Mouse (Mus musculus): ENCODE data around the gene Malsu1.
A peak's percentile ranks its signal among the peaks of the same experiment; 100 is the strongest.

Gene Malsu1

DNA sequence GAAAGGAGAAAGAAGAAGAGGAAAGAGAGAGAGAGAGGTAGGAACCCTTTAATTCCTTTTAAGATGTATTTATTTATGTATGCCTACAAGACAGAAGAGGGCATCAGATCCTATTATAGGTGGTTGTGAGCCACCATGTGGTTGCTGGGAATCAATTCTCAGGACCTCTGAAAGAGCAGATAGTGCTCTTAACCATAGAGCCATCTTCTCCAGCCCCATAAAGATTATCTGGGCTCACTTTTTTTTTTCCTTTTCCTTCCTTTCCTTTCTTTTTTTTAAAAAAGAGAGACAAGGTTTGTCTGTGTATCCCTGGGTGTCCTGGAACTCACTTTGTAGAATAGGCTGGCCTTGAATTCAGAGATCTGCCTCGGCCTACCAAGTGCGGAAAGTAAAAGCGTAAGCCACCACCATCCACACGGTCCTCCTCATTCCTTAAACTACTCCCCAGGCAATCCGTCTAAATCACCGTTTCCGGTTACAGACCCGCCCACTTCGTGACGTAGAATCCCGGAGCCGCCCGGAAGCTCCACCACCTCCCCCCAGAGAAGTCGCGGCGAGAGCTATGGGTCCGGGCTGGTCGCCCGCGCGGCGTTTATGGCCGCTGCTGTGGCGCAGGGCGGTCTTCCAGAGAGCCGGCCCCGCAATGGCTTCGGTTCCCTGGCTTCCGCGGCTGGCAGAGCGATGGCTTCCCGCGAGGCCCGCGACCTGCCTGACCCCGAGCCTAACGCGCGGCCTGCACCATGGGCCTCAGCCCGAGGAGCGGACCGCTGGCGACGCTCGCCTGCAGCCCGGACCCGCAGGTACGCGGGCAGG is at the start of gene Malsu1:
Gene Malsu1 (plus strand): TSS at position 492 of the 813 bp plus-strand sequence.
- peak; percentile 87 to 89 for DNase-seq (ENCODE audit: low spot score in 2 of 2)

DNA sequence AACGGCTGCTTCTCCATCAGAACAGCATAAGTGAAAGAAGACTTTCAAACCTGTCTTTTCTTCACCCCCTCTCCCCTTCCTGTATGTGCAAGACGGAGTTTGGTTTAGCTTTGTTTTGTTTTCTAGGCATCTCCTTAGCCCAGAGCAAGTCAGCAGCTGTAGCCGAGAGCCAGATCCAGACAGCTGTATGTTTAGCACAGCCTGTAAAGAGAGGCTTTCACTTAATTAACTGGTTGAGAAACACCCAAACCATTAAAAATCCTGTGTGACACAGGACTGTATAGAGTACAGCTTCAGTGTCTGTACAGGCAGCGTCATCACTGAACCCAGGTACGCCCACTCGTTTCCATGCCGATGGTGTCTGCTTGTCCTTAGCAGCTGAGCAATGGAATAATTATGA is 48.3 kb upstream of the Malsu1 start:
- no peak for DNase-seq (ENCODE audit: low spot score in 2 of 2)

DNA sequence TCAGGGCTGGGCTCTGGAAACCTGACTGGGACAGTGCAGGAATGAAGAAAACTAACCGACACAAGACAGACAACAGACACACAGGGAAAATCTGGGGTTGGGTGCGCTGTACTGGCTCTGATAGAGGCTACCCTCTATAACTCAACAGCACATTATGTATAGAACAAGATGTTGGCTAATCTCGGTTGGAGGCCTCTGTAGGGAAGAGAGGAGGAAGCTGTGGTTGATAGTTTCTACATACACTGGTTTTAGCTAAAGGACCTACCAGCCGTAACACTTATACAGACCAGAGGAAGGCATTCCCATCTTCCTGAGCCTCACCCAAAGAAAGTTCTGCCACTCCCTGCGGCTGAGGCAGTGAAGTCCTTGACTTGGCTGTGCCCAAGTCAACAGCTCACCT is 47.1 kb upstream of the Malsu1 start:
- DNase-seq (ENCODE audit: low spot score in 2 of 2), result no peak

DNA sequence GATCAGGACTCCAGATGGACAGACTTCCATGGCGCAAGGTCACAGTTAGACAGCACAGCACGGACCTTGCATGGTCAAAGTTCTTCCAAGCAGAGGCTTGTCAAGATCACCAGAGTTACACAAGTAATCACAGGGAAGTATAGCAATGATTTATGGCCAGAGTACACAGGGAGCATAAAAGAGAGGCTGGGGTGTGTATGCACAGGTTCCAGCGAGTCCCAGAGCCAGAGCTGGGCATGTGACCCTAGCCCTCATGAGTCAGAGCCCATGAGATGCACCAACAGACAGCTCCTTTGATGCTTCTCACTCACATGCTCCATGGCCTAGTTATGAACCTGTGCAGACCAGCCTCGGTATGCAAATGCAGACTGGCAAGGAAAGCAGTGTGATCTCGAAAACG is 45.6 kb upstream of the Malsu1 start:
- no peak for DNase-seq (ENCODE audit: low spot score in 2 of 2)

DNA sequence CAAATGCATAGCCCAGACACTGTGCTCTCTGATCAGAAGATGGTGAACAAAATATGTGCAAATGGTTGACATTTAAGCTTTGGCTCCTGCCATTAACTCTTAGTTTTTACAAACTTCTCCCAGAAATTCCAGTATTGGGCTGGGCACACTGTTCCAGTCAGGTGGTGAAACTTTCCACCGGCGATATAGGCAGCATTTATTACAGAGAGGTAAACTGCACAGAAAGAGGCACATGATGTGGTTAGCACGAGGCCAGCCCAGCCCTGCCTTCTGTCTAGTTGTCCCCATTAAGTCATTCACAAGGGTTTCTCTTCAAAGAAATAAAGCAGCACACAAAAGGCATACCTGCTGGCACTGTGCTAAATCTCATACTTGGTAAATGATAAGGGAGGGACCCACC is 44.9 kb upstream of the Malsu1 start:
- DNase-seq (ENCODE audit: low spot score in 2 of 2), result no peak

DNA sequence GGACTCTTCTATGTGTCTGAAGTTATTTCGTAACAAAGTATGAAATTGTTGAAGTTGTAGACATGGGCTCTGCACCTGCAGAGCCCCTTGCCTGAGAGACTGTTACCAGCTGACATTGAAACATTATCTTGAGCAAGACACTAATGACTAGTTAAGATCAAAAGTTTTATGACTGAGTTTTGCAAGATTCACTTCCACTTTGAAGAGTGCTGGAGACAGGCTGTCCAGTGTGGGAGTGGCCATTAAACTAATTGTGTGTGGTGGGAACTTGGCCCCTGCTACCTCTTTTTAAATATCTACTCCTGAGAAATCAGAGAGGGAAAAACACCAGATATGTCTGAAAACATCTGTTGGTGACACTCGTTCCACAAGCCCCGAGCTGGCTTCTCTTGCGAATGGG is 42.4 kb upstream of the Malsu1 start:
- no peak for DNase-seq (ENCODE audit: low spot score in 2 of 2)

DNA sequence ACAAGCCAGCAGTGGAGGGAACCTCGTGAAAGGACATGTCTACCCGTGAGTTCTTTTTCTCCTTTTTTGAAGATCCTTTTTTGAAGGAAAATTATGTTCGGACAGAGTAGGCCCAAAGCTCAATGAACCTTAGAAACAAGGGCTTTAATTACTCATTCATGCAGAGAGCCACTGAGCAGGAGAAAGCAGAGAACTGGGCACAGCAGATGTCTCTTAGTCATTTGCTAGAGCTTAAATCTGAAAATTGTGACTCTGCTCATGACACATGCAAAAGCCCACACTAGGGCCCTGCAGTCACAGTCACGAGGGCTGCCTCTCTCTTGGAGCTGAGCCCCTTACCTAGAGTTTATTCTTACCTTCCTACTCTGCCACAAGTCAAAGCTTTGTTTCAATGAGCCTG is 40.8 kb upstream of the Malsu1 start:
- DNase-seq (ENCODE audit: low spot score in 2 of 2), result no peak

DNA sequence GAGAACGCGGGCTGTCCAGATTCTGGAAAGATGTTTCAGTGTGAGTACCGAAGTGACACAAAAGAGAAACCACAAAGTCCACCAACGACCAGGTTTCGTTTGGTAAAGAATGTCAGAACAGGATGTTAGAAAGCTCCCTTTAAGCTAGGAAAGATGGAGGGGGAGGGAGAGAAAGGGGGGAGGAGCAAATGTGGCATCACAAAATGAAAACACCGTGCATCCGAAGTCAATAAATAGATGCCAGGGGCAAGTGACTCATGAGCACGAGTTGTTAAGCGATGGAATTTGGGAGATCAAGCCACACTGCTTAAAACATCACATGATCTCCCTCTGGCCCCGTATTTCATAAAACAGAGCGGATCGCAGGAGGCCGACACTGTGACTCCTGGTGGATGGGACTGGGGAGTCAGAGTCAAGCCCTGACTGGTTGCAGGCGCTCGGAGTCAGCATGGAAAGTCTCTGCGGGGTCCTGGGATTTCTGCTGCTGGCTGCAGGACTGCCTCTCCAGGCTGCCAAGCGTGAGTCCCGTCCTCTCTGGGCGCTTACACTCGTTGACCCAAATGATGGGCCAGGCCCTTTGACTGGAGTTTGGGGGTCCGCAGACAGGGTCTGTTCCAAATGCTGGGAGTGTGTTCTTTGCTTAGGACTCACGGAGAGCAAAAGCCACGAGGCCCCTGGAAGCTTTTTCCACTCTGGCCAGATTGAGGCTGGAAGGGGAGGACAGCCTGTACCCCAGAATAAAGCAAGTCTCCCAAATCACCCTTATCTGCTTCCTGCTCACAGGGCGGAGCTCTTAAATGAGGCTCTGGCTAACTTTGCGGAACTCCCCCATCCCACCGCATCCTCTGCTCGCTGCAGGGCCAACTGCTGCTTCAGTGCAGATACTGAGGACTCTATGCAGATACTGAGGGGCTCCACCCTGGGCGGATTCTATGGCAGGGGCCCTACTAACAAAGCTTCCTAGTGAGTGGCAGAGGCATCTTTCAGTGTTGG is 37.0 kb upstream of the Malsu1 start, which contains the start of gene Gpnmb:
Gene Gpnmb (plus strand): TSS at position 272 of the 993 bp plus-strand sequence.
- no peak for DNase-seq (ENCODE audit: low spot score in 2 of 2)

DNA sequence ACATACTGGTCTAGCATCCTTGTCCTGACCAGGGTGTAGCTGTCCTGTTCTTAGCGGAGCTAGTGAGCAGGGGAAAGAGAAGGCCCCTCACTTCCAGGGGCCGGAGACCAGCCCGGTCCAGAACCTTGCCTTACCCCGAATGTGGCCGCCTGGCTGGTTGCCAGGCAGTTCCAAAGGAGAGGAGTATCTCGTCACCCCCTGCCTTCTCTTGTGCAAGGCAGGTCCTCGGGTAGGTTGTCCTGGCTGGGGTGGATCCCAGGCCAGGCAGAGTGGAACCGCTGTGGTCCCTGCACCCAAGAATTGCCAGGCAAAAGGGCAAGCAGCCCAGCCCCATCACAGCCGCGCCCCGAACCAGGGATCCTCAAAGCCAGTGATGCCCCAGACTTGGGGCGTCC is 36.3 kb upstream of the Malsu1 start:
- DNase-seq (ENCODE audit: low spot score in 2 of 2), result no peak

DNA sequence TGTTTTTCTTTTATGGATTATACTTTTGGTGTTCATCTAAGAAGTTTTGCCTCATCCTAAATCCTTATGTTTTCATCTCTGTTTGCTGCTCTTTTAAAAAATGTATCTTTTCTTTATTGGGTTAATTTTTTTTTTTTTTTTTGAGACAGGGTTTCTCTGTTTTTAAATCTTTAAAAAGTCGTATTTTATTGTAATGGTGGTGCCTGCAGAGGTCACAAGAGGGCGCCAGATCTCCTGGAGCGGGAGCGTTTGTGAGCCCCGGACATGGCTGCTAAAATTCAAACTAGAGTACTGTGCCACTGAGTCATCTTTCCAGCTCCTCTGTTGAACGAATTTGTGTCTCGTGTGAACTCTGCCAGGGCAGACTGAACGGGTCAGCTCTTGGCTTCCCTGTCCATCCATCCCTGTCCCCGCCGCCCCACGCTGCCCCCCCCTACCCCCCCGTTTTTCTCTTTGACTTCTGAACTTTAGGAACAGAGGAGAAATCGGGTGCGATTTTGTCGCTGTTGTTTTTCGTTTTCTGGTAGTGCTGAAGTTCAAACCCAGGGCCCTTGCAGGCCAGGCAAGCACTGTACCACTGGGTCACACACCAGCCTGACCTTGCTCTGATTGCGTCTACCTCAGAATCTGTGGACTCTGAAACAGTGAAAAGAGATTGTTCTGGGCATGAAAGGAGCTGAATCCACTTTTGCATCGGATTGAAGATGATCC is 34.0 kb upstream of the Malsu1 start:
- peak; percentile 33 to 58 for DNase-seq (ENCODE audit: low spot score in 2 of 2)

DNA sequence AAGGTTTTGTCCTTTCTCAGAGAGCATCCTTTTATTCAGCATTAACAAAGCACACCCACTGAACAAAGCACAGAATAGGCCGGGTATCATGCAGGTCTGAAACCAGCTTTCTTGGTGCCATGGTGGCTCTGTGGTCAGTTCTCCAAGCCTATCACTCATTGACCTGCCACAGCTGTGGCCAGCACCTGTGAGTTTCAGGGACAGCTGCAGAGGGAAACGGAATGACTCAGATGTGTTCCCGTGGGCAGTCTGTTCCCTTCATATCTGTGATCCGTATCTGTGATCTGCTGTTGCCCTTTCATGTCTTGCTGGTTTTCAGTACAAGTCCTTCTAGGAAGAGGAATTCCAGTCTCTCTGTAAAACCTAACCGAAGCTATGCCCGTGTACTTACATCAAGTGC is 27.1 kb upstream of the Malsu1 start:
- DNase-seq (ENCODE audit: low spot score in 2 of 2), result no peak

DNA sequence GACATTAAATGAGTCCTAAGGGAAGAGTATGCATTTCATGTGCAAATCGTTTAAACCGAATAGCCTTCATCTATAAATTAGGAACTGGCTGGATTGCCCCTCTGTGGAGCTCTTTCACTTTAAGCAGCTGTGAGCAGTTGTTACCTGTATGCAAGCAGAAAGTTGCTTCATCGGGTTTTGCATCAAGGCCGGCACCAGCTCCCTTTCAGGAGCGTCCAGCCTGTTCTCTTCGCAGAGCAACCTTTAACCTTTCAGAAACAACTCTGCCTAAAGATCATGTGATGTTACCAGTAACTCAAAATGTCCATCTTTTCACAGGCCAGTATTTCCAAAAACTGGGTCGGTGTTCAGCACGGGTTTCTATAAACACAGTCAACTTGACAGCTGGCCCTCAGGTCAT is 26.6 kb upstream of the Malsu1 start:
- no peak for DNase-seq (ENCODE audit: low spot score in 2 of 2)

DNA sequence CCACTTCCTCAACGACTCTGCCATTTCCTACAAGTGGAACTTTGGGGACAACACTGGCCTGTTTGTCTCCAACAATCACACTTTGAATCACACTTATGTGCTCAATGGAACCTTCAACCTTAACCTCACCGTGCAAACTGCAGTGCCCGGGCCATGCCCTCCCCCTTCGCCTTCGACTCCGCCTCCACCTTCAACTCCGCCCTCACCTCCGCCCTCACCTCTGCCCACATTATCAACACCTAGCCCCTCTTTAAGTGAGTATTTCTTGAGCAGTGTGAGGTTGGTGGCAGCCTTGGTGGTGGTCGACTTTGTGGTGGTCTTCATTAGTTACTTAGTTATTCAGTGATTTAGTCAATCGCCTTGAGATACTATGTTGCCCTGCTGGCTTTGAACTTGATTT is 25.7 kb upstream of the Malsu1 start:
- DNase-seq (ENCODE audit: low spot score in 2 of 2), result no peak

DNA sequence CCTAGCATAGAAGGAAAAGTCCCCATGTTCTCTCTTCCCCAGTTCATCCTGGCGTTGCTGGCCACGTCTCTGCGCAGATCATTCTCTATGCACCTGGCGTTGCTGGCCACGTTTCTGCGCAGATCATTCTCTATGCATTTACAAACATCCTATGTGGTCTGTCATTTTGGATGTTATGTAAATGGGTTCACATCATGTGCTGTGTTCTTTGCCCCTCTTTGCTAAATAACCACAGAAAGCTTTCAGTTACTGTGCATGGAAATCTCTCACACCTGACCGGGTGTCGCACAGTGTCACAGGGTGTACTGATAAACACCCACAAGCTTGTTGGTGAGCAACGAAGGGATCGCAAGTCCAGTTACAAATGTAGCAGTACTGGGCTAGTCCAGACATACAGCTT is 25.2 kb upstream of the Malsu1 start:
- no peak for DNase-seq (ENCODE audit: low spot score in 2 of 2)

DNA sequence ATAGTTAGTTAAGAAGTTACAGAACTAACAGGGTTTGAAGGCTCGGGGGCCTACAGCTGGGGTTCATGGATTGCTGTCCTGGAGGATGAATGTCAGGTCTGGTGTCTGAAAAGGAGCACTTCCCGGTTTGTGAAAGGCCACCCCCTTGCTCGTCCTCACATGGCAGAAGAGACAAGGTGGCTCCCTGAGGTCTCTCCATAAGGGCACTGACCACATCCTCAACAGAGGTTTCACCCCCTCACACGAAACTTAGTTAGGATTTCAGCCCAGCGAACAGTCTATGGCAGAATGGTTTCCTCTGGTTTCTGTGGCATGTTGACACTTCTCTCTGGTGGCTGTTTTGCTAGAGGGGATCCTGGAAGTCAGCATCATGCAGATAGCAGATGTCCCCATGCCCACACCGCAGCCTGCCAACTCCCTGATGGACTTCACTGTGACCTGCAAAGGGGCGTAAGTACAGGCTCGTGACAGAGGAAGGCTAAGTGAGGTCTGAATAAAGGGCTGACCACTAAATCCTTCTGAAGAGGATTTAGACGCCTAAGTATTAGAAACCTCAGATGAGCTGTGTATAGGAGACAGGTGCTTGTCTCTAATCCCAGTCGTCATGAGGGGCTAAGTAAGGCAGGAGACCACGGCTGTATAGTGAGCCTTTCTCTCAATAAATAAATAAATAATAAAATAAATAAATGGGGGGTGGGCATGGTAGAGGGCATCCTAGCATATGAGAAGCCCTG is 22.8 kb upstream of the Malsu1 start:
- DNase-seq (ENCODE audit: low spot score in 2 of 2), result no peak

DNA sequence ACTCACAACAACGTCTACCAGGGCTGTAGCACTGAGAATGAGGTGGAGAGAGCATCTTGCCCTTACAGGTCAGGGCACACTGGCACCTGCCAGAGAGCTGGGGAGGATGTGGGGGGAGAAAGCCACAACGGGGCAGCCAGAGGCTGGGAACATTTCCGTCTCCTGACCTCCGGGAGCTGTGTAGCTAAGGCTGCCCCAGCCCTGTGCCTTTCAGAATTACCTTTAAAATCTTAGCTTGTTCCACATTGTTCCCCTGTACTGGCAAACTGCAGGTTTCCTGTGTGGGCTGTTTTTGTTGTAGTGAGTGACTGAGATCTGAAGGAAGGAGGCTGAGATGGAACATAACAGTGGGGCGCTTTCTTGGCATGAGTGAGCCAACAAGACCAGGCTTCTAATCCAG is 21.4 kb upstream of the Malsu1 start:
- DNase-seq (ENCODE audit: low spot score in 2 of 2), result no peak

DNA sequence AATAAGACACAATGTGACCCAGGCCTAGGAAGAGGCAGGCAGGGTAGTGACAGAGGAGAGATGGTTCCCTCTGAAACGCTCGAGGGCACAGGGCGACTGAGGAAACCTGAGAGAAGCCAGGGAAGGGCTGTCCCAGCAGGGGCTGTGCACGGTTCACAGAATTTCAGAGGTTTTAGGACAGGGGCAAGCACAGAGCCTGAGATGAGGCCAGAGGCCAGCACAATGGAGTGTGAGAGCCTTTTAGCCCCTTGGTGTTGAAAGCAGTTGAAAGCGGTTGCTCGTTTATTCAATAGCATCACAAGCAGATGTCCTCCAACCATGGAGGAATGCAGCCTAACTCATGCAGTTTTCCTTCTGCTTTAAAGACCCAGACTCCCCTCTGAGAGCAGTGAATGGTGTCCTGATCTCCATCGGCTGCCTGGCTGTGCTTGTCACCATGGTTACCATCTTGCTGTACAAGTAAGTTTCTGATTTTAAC is 18.3 kb upstream of the Malsu1 start:
- no peak for DNase-seq (ENCODE audit: low spot score in 2 of 2)

DNA sequence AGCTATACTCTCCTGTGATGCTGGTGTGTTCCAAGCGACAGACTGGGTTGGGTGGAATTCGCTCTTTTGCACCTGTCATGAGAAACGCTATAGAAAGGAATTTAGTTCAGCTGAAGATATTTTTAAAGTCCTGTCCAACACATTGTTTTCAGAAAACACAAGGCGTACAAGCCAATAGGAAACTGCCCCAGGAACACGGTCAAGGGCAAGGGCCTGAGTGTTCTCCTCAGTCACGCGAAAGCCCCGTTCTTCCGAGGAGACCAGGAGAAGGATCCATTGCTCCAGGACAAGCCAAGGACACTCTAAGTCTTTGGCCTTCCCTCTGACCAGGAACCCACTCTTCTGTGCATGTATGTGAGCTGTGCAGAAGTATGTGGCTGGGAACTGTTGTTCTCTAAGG is 17.6 kb upstream of the Malsu1 start:
- DNase-seq (ENCODE audit: low spot score in 2 of 2), result no peak

DNA sequence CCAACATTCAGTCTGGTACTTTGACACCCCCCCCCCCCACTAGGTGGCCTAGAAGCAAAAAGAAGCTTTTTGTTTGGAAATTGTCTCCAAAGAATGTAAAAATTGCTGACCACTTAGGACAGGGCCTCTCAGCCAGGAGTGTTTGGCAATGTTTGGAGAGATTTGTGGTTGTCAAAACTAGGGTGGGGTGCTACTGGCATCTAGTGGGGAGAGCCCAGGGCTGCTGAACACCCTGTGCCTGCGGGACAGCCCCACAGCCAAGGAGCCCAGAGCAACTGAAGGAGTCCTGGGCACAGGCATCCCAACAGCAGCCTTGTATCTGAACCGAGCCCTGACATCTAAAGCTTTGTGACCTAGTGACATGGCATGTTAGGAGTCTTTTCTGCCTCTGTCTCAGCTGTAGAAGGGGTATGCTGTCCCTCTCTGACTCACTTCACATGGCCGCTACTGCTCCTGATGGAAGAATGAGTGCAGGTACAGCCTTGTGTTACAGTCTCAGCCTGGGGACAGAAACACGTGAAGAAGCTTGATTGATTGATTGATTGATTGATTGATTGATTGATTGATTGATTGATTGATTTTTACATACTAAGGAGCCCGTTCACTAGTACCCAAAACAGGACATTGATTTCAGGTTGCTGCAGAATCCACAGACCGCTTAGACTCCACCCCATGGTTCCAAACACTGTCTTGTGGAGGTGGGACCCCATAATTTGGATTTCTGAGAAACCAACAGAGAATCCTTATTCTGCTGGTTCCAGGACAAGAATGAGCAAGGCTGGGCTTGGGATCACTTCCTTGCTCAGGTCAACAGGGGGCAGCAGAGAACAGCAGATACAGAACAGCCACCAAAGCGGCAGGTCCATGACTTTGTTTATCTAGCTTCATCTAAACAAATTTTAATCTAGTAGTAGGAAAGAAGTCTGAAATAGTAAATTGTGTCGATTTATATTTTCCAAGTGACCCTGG is 16.3 kb upstream of the Malsu1 start:
- peak; percentile 43 to 65 for DNase-seq (ENCODE audit: low spot score in 2 of 2)

DNA sequence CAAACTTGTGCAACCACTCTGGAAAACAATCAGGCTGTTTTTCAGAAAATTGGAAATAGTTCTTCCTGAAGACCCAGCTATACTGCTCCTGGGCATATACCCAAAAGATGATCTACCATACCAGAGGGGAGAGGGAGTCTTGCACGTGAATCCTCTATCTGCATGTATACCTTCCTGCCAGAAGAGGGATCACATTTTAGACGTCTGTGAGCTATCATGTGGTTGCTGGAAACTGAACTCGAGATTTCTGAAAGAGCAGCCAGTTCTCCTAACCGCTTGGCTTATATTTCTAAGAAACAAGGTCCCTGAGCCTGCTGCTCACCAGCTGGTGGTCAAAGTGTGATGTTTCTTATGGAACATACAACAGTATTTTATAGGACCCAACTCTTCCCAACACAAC is 5.2 kb upstream of the Malsu1 start:
- DNase-seq (ENCODE audit: low spot score in 2 of 2), result no peak

Data from natural killer cell, adult 2 months (primary cell).